Mouse (Mus musculus) inflammation-experienced regulatory T-cells, adult 16 weeks (primary cell): ENCODE measurements around the gene Hif1an. TPM values are rescaled to one million over a fixed set of nuclear protein-coding genes. Genes with fewer than 3 reads are reported as not detected.

Experiments used
- polyA plus RNA-seq: library from polyadenylated mRNA; unstranded; fragments of 100-300 nt; shearing (Covaris generic); gene quantifications from one replicate; pipeline ENCODE4 v1.2.1, GENCODE M21; 2017

The Hif1an gene
- 50.6 TPM for polyA plus RNA-seq

DNA sequence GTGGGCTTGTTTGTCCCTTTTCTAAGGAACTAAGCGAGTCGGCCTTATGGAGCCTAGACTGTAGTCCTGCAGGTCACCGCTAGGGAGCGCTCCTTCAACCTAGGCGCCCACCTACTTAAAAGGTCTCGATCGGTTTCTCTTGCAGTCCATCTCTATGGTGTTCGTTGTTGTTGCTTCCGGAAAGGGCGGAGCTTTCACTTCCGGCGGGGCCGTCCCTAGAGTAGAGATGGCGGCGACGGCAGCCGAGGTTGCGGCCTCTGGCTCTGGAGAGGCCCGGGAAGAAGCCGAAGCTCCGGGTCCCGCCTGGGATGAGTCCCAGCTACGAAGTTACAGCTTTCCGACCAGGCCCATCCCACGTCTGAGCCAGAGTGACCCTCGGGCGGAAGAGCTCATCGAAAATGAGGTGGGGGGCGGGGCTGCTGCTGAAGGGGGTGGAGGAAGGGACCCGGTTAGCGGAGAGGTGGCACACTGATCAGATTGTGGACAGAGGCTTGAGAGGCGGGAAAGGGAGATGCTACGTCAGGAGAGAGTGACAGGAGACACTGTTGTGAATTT is at the start of gene Hif1an:
Hif1an (plus strand) TSS at position 199 of the 555 bp plus-strand sequence.

DNA sequence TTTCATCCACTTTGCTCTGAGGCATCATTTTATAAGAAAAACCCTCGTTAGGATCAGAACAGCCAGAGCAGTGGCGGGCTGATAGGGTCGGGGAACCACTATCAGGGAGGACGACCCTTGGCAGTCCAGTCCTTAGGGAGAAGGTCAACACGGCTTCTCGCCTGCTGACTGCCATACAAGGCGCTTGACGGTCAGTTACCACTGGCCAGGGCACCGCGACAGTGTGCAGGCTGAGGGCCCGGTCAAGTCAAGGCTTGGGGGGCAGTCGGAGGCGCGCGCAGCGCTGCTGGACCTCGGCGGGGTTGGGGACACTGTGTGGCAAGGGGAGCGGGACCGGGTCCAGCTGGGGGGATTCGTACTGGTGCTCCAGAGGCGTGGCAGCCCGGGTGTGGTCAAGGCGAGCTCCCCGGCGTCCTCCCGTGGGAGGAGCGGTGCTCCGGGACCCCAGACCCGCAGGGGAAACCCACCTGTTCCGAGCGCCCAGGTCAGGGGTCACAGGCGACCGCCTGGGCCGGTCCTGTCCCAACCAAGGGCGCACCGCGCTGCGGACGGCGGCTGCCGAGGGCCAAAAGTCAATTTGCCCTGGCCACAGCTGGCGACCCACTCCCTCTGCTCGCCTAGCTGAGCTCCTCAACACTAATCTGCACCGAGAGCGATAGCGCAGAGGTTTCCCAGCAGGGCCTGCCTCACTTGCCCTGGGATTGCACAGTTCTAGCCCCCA is 17.2 kb upstream of the Hif1an start, which contains the start of gene Sec31b:
Sec31b (minus strand) TSS at position 544 of the 721 bp plus-strand sequence.

DNA sequence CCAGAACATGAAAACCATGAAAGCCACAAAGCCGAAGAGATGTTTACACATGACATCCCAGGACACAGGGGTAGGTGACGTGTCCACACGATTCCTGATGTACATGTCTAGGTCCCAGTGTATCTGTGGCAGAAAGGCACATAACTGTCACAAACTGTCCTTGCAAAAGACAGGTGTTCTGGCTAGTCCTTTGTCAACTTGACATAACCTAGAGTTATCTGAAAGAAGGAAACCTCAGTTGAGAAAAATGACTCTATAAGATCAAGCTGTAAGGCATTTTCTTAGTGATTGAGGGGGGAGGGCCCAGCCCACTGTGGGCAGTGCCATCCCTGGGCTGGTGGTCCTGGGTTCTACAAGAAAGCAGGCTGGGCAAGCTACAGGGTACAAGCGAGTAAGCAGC is 9.9 kb upstream of the Hif1an start, which contains the start of gene Gm20538:
Gm20538 (minus strand) TSS at position 101 of the 400 bp plus-strand sequence.

DNA sequence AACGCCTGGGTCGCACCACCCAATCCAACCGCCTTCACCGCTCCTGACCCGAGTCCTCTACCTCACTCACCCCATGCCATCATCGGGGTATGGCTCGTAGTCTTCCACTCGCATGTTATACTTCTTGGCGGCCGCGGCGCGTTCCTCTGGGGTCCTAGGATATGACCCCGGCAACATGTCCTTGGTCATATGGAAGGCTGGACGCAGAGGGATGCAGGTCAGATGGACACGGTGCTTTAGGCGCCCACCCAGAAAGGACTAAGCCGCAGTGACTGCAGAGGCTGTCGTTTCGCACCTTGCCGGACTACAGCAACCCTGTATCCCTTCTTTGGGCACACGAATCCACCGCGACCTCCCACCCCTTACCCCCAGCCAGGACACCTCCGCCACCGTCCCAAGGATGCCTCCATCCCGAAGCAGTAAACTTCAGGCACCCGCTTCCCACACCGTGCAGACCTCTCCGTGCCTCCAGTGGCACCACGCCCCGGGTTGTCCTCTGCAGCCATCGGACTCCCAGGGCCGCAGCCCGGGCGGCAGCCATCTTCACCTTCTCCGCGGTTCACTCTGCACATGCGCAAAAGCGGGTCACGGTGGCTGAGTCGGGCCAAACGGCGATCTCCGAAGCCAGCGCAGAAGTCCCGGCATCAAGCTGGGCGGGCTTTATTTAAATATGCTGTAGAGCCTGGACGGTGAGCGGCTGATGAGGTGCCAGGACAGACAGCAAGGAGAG is 7.6 kb upstream of the Hif1an start, which contains the start of gene Ndufb8:
Ndufb8 (minus strand) TSS at position 580 of the 730 bp plus-strand sequence.

Other genes starting within 250 kb of the Hif1an start
- gene Scd4, start 229.8 kb upstream of the Hif1an start, polyA plus RNA-seq: 0.33 TPM
- 2.1 TPM for gene Scd1, start 155.0 kb upstream of the Hif1an start, polyA plus RNA-seq
- not detected for gene Wnt8b, start 69.4 kb upstream of the Hif1an start, polyA plus RNA-seq
- gene Sec31b, start 17.0 kb upstream of the Hif1an start, polyA plus RNA-seq: 5.7 TPM
- 1.7 TPM for gene Gm20538, start 10.0 kb upstream of the Hif1an start, polyA plus RNA-seq
- gene Ndufb8, start 7.4 kb upstream of the Hif1an start, polyA plus RNA-seq: 338 TPM
- gene Pax2, start 193.2 kb downstream of the Hif1an start, polyA plus RNA-seq: not detected